Mouse (Mus musculus) forebrain, embryonic 10.5 days (tissue): ENCODE measurements around the gene 2310050C09Rik. TPM values are rescaled to one million over a fixed set of nuclear protein-coding genes. Genes with fewer than 3 reads are reported as not detected.

Experiments
- polyA plus RNA-seq: library from polyadenylated mRNA; unstranded; fragments of >200 nt; fragmentation: Nextera tagmentation; extraction: Ambion mirVana; gene quantifications from 2 replicates; pipeline ENCODE4 v1.2.1, GENCODE M21; 2016

2310050C09Rik gene
- polyA plus RNA-seq, 1 experiment from 2014 or later, result not detected

Other genes with a start within 250 kb of the 2310050C09Rik start
- not detected in 2 replicates for gene Lce6a, start 248.6 kb downstream of the 2310050C09Rik start, polyA plus RNA-seq
- not detected in 2 replicates for gene Lce1a1, start 221.9 kb downstream of the 2310050C09Rik start, polyA plus RNA-seq
- not detected in 2 replicates for gene Lce1b, start 213.3 kb downstream of the 2310050C09Rik start, polyA plus RNA-seq
- gene Lce1a2, start 199.9 kb downstream of the 2310050C09Rik start, polyA plus RNA-seq, result not detected in 2 replicates
- gene Lce1c, start 191.0 kb downstream of the 2310050C09Rik start, polyA plus RNA-seq, result not detected in 2 replicates
- gene Lce1d, start 183.0 kb downstream of the 2310050C09Rik start, polyA plus RNA-seq, result not detected in 2 replicates
- not detected in 2 replicates for gene Lce1e, start 161.1 kb downstream of the 2310050C09Rik start, polyA plus RNA-seq
- not detected in 2 replicates for gene Lce1f, start 149.9 kb downstream of the 2310050C09Rik start, polyA plus RNA-seq
- gene Gm38119, start 131.1 kb downstream of the 2310050C09Rik start, polyA plus RNA-seq, result not detected in 2 replicates
- not detected in 2 replicates for gene Lce1g, start 117.9 kb downstream of the 2310050C09Rik start, polyA plus RNA-seq
- not detected in 2 replicates for gene Lce1h, start 105.2 kb downstream of the 2310050C09Rik start, polyA plus RNA-seq
- not detected in 2 replicates for gene Lce1i, start 91.3 kb downstream of the 2310050C09Rik start, polyA plus RNA-seq
- not detected in 2 replicates for gene Lce1j, start 79.7 kb downstream of the 2310050C09Rik start, polyA plus RNA-seq
- gene Lce1k, start 62.3 kb downstream of the 2310050C09Rik start, polyA plus RNA-seq, result not detected in 2 replicates
- not detected in 2 replicates for gene Kprp, start 43.0 kb downstream of the 2310050C09Rik start, polyA plus RNA-seq
- gene Lce1l, start 18.9 kb downstream of the 2310050C09Rik start, polyA plus RNA-seq, result not detected in 2 replicates
- not detected in 2 replicates for gene Lce3a, start 56.0 kb upstream of the 2310050C09Rik start, polyA plus RNA-seq
- not detected in 2 replicates for gene Lce3b, start 62.8 kb upstream of the 2310050C09Rik start, polyA plus RNA-seq
- not detected in 2 replicates for gene Lce3c, start 74.3 kb upstream of the 2310050C09Rik start, polyA plus RNA-seq
- gene Lce3d, start 87.2 kb upstream of the 2310050C09Rik start, polyA plus RNA-seq, result not detected in 2 replicates
- not detected in 2 replicates for gene Lce3e, start 96.8 kb upstream of the 2310050C09Rik start, polyA plus RNA-seq
- gene Lce3f, start 122.0 kb upstream of the 2310050C09Rik start, polyA plus RNA-seq, result not detected in 2 replicates
- 0.31 TPM in 1 of 2 replicates, not detected in the other for gene Crct1, start 145.5 kb upstream of the 2310050C09Rik start, polyA plus RNA-seq
- gene Lce1m, start 148.8 kb upstream of the 2310050C09Rik start, polyA plus RNA-seq, result not detected in 2 replicates
- gene Gm4858, start 198.6 kb upstream of the 2310050C09Rik start, polyA plus RNA-seq, result not detected in 2 replicates